Mouse (Mus musculus) heart, embryonic 11.5 days (tissue): ENCODE results near the gene Trim43a. TPM values are rescaled to one million over a fixed set of nuclear protein-coding genes. Genes with fewer than 3 reads are reported as not detected.
"Not testable (repeated sequence)": the region's sequence is repeated elsewhere in the genome, so short reads cannot be mapped to it uniquely, and the experiment has no call there.

Source experiments
- ATAC-seq: fragments of 200-750 bp; cut with Nextera tagmentation; replicated peaks from 2 replicates; pipeline ENCODE4 v1.8.0; 2017; ENCODE audit warnings: moderate library complexity; ENCODE audit not compliant: insufficient number of reproducible peaks, low FRiP score, low TSS enrichment
- H3K27ac ChIP-seq: fragments of 300-500 bp; sonication (generic); 2 replicates; pipeline ENCODE4 v1.5.1; 2014; ENCODE audit warnings: mild to moderate bottlenecking, low read depth, low read length
- H3K27me3 ChIP-seq: fragments of 300-500 bp; sonication (generic); 2 replicates; pipeline ENCODE4 v1.6.1; 2014; ENCODE audit warnings: mild to moderate bottlenecking, low read length, mixed read lengths; ENCODE audit not compliant: control insufficient read depth, insufficient read depth
- H3K36me3 ChIP-seq: fragments of 300-500 bp; sonication (generic); 2 replicates; pipeline ENCODE4 v1.6.1; 2014; ENCODE audit warnings: mild to moderate bottlenecking, low read length, moderate library complexity, mixed read lengths; ENCODE audit not compliant: control insufficient read depth, insufficient read depth
- H3K4me1 ChIP-seq: fragments of 300-500 bp; sonication (generic); 2 replicates; pipeline ENCODE4 v1.6.1; 2014; ENCODE audit warnings: low read length; ENCODE audit not compliant: control insufficient read depth, insufficient read depth
- H3K4me2 ChIP-seq: fragments of 300-500 bp; sonication (generic); 2 replicates; pipeline ENCODE4 v1.6.1; 2014; ENCODE audit warnings: mild to moderate bottlenecking, moderate library complexity
- H3K4me3 ChIP-seq: fragments of 300-500 bp; sonication (generic); 2 replicates; pipeline ENCODE4 v1.5.1; 2014; ENCODE audit warnings: low read depth, low read length
- H3K9ac ChIP-seq: fragments of 300-500 bp; sonication (generic); 2 replicates; pipeline ENCODE4 v1.6.1; 2014; ENCODE audit warnings: mild to moderate bottlenecking, low read depth, low read length, moderate library complexity
- H3K9me3 ChIP-seq: fragments of 300-500 bp; sonication (generic); replicated peaks from 2 replicates; pipeline ENCODE4 v1.6.1; 2016; ENCODE audit warnings: low read length; ENCODE audit not compliant: control insufficient read depth
- WGBS: fragments of 180-500 bp; shearing (Covaris S2); extraction: QIAGEN DNeasy Blood & Tissue Kit; methylation state at CpG from one replicate; pipeline ENCODE4 v1.1.7; 2014; ENCODE audit not compliant: insufficient replicate concordance; 5-methylcytosine and 5-hydroxymethylcytosine counted together
- polyA plus RNA-seq: library from polyadenylated mRNA; unstranded; fragments of >200 nt; fragmentation: Nextera tagmentation; extraction: Ambion mirVana; gene quantifications from 2 replicates; pipeline ENCODE4 v1.2.1, GENCODE M21; 2014

The Trim43a gene
- polyA plus RNA-seq: 0.26 TPM in 1 of 2 replicates, not detected in the other

DNA sequence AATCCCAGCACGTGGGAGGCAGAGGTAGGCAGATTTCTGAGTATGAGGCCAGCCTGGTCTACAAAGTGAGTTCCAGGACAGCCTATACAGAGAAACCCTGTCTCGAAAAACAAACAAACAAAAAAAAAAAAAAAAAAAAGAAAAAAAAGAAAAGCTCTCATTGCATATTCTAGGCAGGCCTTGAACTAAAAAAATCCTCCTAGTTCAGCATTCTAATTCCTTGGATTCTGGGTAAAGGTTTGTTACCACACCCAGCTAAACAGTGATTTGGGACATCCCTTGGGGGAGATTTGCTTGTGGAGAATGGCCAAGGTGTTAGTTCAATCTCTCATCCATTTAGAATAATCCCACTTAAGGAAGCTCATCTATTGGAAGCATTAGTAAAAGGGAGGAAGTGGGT, at the start of gene Trim43a:
Trim43a (plus strand) TSS at position 301 of the 400 bp plus-strand sequence.
- H3K4me1 ChIP-seq, H3K27ac ChIP-seq, ATAC-seq, H3K36me3 ChIP-seq, H3K9ac ChIP-seq, H3K9me3 ChIP-seq, H3K27me3 ChIP-seq, H3K4me2 ChIP-seq, H3K4me3 ChIP-seq: not testable (repeated sequence)
- WGBS: 66% methylated on average over 2 of the region's 2 CpGs

DNA sequence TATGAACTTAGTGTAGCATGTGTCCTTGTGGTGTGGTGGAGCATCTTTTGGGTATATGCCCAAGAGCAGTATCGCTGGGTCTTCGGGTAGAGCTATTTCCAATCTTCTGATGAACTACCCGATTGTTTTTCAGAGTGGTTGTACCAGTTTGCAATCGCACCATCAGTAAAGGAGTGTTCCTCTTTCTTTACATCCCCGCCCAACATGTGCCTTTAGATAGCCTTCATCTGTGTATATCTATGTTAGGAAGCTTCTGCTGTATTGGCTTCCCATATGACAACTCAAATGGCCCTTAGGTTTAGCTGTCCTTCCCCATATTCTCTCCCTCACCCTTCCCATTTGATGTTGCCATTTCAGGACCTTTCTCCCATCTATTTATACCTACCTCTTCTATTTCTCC, 46.6 kb upstream of the Trim43a start:
- Histone ChIP-seq H3K27me3 (no peaks in the 10 kb centered on the region), H3K27ac (no peak overlapping the region), H3K4me3 (no peak overlapping the region), H3K36me3 (no peaks in the 10 kb centered on the region), H3K4me1 (no peaks in the 10 kb centered on the region), H3K9ac (no peak overlapping the region), H3K4me2 (no peak overlapping the region), H3K9me3 (no peaks in the 10 kb centered on the region)
- WGBS: 82% methylated on average over 5 of the region's 5 CpGs
- no peak for ATAC-seq

DNA sequence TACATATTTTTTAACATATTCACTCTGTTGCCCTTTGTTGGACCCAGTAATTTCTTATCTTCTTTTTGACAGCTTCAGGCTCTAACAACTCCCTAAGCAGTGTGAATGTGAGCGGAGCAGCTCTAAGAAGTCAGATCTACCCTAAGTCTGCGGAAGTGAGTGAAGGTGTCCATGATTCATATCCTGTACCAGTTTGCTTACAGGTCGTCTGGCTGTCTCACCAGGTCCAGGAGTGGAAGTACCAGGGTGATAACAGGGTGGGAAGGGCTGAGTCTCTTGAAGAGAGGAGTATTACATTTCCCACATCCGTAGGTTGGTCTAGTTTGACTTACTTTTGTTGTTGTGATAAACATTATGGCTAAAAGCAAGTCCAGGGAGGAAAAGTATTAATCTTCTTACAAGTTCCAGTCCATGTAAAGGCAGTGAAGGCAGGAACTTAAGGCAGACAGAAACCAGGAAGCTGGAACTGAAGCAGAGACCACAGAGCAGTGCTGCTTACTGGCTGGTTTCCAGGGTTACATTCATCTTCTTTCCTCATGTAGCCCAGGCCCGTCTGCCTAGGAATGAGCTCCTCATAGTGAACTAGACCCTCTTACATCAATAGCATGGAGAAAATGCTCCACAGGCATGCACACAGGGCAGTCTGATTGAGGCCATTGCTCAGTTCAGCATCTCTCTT, 41.0 kb upstream of the Trim43a start:
- Histone ChIP-seq H3K9me3 (no peaks in the 10 kb centered on the region), H3K9ac (no peak overlapping the region), H3K4me2 (no peak overlapping the region), H3K4me1 (no peaks in the 10 kb centered on the region), H3K27ac (no peak overlapping the region), H3K36me3 (no peaks in the 10 kb centered on the region), H3K27me3 (no peaks in the 10 kb centered on the region), H3K4me3 (no peak overlapping the region)
- no peak for ATAC-seq
- 54% methylated on average over 5 of the region's 5 CpGs for WGBS

DNA sequence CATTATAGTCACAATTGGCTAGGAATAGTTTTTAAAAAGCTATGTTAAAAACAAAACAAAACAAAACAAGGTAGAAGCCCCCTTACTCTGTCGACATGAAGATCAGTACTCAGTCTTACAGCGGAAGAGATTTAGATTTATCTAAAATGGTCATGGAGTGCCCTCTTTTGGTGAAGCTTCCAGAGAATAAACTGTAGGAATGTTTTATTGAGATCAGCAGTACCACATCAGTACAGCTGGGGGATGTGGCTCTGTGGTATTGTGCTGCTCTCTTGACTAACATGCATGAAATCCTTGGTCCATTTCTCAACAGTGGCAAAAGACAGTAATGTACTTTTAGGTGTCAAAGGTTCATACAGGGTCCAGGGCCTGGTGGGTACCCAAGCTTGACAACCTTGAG, 37.9 kb upstream of the Trim43a start:
- Histone ChIP-seq H3K4me1 (no peaks in the 10 kb centered on the region), H3K9me3 (no peaks in the 10 kb centered on the region), H3K4me3 (no peak overlapping the region), H3K36me3 (no peaks in the 10 kb centered on the region), H3K27me3 (no peaks in the 10 kb centered on the region), H3K27ac (no peak overlapping the region), H3K4me2 (no peak overlapping the region), H3K9ac (no peak overlapping the region)
- ATAC-seq: 0 out of 2 replicates have a peak, but pooled peaks have one; percentile 15
- 26% methylated on average over 2 of the region's 2 CpGs for WGBS

DNA sequence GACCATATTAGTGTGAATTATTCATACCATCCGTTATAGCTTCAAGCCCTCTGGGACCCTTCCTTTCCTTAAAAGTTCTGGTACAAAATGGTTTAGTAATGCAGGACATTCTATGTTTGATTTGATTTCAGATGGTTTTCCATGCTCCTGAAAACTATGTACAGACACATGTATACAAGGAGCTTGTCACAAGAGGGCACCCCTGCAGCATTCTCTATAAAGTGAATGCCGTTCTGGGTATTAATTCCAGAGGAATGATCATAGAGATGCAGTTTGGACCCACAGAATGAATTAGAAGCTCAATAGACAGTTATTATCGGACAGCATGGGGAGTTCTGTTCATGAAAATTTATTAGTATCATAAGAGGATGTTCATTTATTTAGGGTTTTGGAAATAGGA, 35.2 kb upstream of the Trim43a start:
- Histone ChIP-seq H3K4me1 (no peaks in the 10 kb centered on the region), H3K4me3 (no peak overlapping the region), H3K27me3 (no peaks in the 10 kb centered on the region), H3K9ac (no peak overlapping the region), H3K9me3 (no peaks in the 10 kb centered on the region), H3K4me2 (no peak overlapping the region), H3K27ac (no peak overlapping the region), H3K36me3 (no peaks in the 10 kb centered on the region)
- 37% methylated on average over 3 of the region's 3 CpGs for WGBS
- no peak for ATAC-seq

DNA sequence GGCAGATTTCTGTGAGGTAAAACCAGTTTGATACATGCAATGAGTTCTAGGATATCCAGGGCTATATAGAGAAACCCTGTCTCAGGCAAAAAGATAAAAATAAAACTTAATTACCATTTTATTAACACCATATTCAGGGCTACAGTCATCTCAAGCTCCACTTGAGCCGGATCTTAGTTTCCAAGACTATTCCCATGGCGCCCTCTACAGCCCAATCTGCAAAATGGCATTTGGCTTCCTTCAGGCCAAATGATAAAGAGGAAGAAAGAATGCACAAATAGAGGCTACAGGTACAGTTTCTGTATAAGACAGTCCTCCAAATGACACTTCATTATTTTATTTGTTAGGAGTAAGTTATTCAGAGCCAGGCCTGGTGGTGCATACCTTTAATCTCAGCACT, 34.5 kb upstream of the Trim43a start:
- Histone ChIP-seq H3K4me1 (no peaks in the 10 kb centered on the region), H3K27ac (no peak overlapping the region), H3K4me3 (no peak overlapping the region), H3K27me3 (no peaks in the 10 kb centered on the region), H3K4me2 (no peak overlapping the region), H3K36me3 (no peaks in the 10 kb centered on the region), H3K9ac (no peak overlapping the region), H3K9me3 (no peaks in the 10 kb centered on the region)
- ATAC-seq: no peak
- 7% methylated on average over 2 of the region's 2 CpGs for WGBS

DNA sequence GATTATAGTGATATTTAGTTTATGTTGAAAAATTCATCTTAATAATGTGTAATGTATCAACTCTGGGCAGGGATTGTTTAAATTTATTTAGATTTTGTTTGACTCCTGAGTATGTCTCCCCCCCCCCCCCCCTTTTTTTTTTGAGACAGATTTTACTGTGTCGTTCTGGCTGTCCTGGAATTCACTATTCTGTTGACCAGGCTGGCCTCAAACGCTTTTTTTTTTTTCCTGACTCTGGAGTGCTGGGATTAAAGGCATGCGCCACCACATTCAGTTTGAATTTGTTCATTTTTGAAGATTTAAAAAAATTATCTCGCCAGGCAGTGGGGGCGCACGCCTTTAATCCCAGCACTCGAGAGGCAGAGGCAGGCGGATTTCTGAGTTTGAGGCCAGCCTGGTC, 34.0 kb upstream of the Trim43a start:
- H3K4me3 ChIP-seq: no peak overlapping the region
- no peak overlapping the region for H3K9ac ChIP-seq
- no peaks in the 10 kb centered on the region for H3K4me1 ChIP-seq
- no peak overlapping the region for H3K27ac ChIP-seq
- H3K36me3 ChIP-seq: no peaks in the 10 kb centered on the region
- ATAC-seq: no peak
- no peaks in the 10 kb centered on the region for H3K27me3 ChIP-seq
- WGBS: 56% methylated on average over 8 of the region's 8 CpGs
- H3K4me2 ChIP-seq: no peak overlapping the region
- H3K9me3 ChIP-seq: no peaks in the 10 kb centered on the region

DNA sequence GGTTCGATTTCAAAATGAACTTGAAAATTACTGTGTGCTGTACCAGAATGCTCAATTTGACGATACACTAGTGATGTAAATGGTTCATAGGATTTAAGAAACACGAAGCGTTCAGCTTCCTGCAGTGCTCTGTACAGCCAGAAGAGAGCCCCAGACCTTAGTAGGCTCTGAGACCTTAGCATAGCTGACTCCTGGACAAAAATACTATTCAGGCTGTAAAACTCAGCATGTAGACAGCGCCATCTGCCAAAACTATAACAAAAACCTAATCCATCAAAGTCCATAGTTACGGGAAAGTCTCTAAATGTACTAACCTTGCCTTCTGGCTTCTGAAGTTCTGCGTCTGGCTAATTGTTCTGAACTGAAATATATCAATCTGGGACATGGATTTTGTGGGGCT, 33.4 kb upstream of the Trim43a start:
- no peaks in the 10 kb centered on the region for H3K27me3 ChIP-seq
- peak overlapping the region; percentile 64 for H3K4me3 ChIP-seq
- 25% methylated on average over 7 of the region's 7 CpGs for WGBS
- H3K9ac ChIP-seq: no peak overlapping the region
- H3K4me2 ChIP-seq: peak overlapping the region; percentile 61
- no peak overlapping the region for H3K27ac ChIP-seq
- no peaks in the 10 kb centered on the region for H3K4me1 ChIP-seq
- no peaks in the 10 kb centered on the region for H3K9me3 ChIP-seq
- ATAC-seq: no peak
- H3K36me3 ChIP-seq: no peaks in the 10 kb centered on the region
